Mouse (Mus musculus): ENCODE data around the gene Vsig10. TPM values are rescaled to one million over a fixed set of nuclear protein-coding genes. Genes with fewer than 3 reads are reported as not detected.

Gene Vsig10
- polyA plus RNA-seq, 1 experiment: 2.1 TPM

DNA sequence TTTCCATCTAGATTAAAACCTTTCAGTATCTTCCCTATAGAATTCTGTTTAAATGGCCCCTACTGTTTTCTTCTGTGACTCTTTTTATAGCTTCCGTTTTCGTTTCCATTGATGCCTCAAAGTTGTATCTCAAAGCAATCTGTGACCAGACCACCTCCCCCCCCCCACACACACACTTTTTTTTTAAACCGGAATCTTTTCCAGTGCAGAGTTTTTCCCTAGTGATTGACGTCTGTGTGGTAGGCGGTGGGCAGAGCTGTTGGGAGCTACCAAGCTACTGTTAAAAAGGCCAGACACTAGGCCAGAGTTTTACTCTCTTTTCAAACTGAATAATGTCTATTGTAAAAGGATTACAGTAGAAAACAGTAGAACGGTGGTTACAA lies 39.4 kb downstream of the Vsig10 start:
- Histone ChIP-seq H3K27ac (ENCODE audit: insufficient read depth, low read length) (peak overlapping the region; percentile 97), H3K4me1 (ENCODE audit: control insufficient read depth, insufficient read depth, low read length) (peaks cover 26% of the 10 kb centered on the region), H3K4me3 (ENCODE audit: insufficient read depth, low read length) (peak overlapping the region; percentile 99)
- TF ChIP-seq POLR2A (IDR thresholded peaks at IDR 0.05; ENCODE audit: extremely low read depth, insufficient read depth, low read length) (no peak), CTCF (IDR thresholded peaks at IDR 0.05; ENCODE audit: extremely low read depth, insufficient read depth, low read length) (no peak)

GRCm38 (mm10) chr5:117358725-117359124 lies 39.8 kb downstream of the Vsig10 start:
- H3K4me1 ChIP-seq (ENCODE audit: control insufficient read depth, insufficient read depth, low read length): peaks cover 27% of the 10 kb centered on the region
- TF ChIP-seq POLR2A (IDR thresholded peaks at IDR 0.05; ENCODE audit: extremely low read depth, insufficient read depth, low read length) (no peak), CTCF (IDR thresholded peaks at IDR 0.05; ENCODE audit: extremely low read depth, insufficient read depth, low read length) (peak; percentile 72)
- no peak overlapping the region for H3K27ac ChIP-seq (ENCODE audit: insufficient read depth, low read length)
- peak overlapping the region; percentile 99 for H3K4me3 ChIP-seq (ENCODE audit: insufficient read depth, low read length)

DNA sequence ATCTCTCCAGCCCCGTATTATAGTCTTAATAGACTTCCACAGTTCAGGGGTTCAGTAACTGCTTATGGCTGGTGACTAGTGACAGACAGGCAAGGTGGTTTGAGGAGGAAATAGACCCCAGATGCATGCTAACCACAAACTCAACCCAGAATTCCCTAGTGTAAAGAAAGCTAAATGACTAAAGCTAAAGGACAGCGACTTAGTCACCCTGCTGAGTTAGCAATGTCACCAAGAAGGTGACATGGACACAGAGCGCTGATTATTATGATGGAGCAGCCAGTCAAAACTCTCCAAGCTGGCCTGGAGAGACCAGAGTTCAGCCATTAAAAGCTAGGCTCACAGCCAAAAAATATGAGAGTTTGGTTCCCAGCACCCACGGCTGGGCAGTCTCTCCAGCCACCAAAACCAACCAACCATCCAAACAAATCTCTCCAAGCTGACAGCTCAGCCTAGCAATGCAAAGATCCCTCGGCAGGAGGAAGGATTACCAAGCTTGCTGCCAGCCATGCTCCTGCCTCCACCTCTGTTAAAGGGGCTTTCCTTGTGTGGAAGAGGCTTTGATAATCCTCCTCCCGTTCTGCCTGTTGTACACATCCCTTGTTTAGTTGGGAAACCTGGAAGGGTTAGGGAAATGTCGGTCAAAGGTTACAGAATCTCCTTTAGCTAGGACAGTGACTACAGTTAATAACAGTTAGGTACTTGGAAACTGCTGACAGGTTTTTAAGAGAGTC lies 40.8 kb downstream of the Vsig10 start:
- no peak overlapping the region for H3K4me3 ChIP-seq (ENCODE audit: insufficient read depth, low read length)
- H3K27ac ChIP-seq (ENCODE audit: insufficient read depth, low read length): no peak overlapping the region
- peaks cover 31% of the 10 kb centered on the region for H3K4me1 ChIP-seq (ENCODE audit: control insufficient read depth, insufficient read depth, low read length)
- TF ChIP-seq CTCF (IDR thresholded peaks at IDR 0.05; ENCODE audit: extremely low read depth, insufficient read depth, low read length) (no peak), POLR2A (IDR thresholded peaks at IDR 0.05; ENCODE audit: extremely low read depth, insufficient read depth, low read length) (no peak)

DNA sequence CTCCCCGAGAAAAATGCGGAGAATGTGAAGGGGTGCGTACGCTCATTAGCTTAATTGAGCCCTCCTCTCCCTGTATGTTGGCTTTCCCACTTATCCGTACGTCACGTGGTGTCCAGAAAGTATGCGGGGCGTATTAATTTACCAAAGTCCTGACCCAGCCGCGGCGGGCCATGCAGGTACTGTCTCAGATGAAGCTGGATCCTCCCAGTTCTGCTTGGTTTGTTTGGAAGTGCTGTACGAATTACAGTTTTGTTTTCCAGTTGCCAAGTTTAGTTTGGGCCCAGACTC lies 41.3 kb downstream of the Vsig10 start:
- Histone ChIP-seq H3K4me1 (ENCODE audit: control insufficient read depth, insufficient read depth, low read length) (peaks cover 31% of the 10 kb centered on the region), H3K4me3 (ENCODE audit: insufficient read depth, low read length) (no peak overlapping the region), H3K27ac (ENCODE audit: insufficient read depth, low read length) (no peak overlapping the region)
- TF ChIP-seq CTCF (IDR thresholded peaks at IDR 0.05; ENCODE audit: extremely low read depth, insufficient read depth, low read length) (no peak), POLR2A (IDR thresholded peaks at IDR 0.05; ENCODE audit: extremely low read depth, insufficient read depth, low read length) (no peak)

- no peak overlapping the region for H3K4me3 ChIP-seq (ENCODE audit: insufficient read depth, low read length)
- H3K27ac ChIP-seq (ENCODE audit: insufficient read depth, low read length): 0 out of 2 replicates have a peak overlapping the region, but pooled peaks have one; percentile 7
- peaks cover 31% of the 10 kb centered on the region for H3K4me1 ChIP-seq (ENCODE audit: control insufficient read depth, insufficient read depth, low read length)
- TF ChIP-seq CTCF (IDR thresholded peaks at IDR 0.05; ENCODE audit: extremely low read depth, insufficient read depth, low read length): no peak
- no peak for TF ChIP-seq POLR2A (IDR thresholded peaks at IDR 0.05; ENCODE audit: extremely low read depth, insufficient read depth, low read length)
Measured at GRCm38 (mm10) chr5:117360631-117361541, 42.0 kb downstream of the Vsig10 start.

GRCm38 (mm10) chr5:117361590-117361989 lies 42.7 kb downstream of the Vsig10 start:
- TF ChIP-seq POLR2A (IDR thresholded peaks at IDR 0.05; ENCODE audit: extremely low read depth, insufficient read depth, low read length): no peak
- TF ChIP-seq CTCF (IDR thresholded peaks at IDR 0.05; ENCODE audit: extremely low read depth, insufficient read depth, low read length): no peak
- peaks cover 29% of the 10 kb centered on the region for H3K4me1 ChIP-seq (ENCODE audit: control insufficient read depth, insufficient read depth, low read length)
- H3K4me3 ChIP-seq (ENCODE audit: insufficient read depth, low read length): no peak overlapping the region
- H3K27ac ChIP-seq (ENCODE audit: insufficient read depth, low read length): no peak overlapping the region

DNA sequence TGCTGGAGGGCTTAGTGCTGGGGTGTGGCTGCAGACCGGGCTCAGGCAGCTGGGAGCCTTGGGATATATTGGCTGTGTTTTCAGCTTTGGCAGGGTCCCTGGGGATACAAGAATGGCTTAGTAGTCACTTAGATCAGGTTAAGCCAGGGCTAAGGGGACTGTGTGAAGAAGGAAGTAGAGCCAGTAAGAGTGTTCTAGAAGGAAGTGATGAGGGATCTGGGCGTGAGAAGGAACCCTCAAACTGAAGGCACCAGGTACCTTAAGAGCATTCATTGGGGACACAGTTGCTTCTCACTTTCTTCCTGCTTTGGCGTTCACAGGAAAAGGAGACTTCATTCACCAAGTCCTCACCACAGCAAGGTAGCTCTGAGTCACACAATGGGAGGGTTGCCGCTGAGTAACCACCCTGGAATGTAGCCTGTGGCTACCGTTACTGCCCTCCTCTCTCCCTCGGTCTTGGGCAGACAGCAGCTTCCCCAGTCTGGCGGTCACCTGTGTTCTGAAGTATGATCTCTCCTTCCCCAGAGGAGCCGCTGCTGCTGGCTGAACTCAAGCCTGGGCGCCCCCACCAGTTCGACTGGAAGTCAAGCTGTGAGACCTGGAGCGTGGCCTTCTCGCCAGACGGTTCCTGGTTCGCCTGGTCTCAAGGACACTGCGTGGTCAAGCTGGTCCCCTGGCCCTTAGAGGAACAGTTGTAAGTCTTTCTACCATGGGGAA lies 44.3 kb downstream of the Vsig10 start:
- Histone ChIP-seq H3K4me3 (ENCODE audit: insufficient read depth, low read length) (no peak overlapping the region), H3K27ac (ENCODE audit: insufficient read depth, low read length) (peak overlapping the region; percentile 26; the same call in 1 of the 2 replicates), H3K4me1 (ENCODE audit: control insufficient read depth, insufficient read depth, low read length) (peaks cover 29% of the 10 kb centered on the region)
- TF ChIP-seq POLR2A (IDR thresholded peaks at IDR 0.05; ENCODE audit: extremely low read depth, insufficient read depth, low read length) (no peak), CTCF (IDR thresholded peaks at IDR 0.05; ENCODE audit: extremely low read depth, insufficient read depth, low read length) (no peak)

GRCm38 (mm10) chr5:117364821-117365220 lies 45.9 kb downstream of the Vsig10 start:
- 0 out of 2 replicates have a peak overlapping the region, but pooled peaks have one; percentile 21 for H3K27ac ChIP-seq (ENCODE audit: insufficient read depth, low read length)
- H3K4me1 ChIP-seq (ENCODE audit: control insufficient read depth, insufficient read depth, low read length): peaks cover 24% of the 10 kb centered on the region
- no peak for TF ChIP-seq POLR2A (IDR thresholded peaks at IDR 0.05; ENCODE audit: extremely low read depth, insufficient read depth, low read length)
- no peak for TF ChIP-seq CTCF (IDR thresholded peaks at IDR 0.05; ENCODE audit: extremely low read depth, insufficient read depth, low read length)

DNA sequence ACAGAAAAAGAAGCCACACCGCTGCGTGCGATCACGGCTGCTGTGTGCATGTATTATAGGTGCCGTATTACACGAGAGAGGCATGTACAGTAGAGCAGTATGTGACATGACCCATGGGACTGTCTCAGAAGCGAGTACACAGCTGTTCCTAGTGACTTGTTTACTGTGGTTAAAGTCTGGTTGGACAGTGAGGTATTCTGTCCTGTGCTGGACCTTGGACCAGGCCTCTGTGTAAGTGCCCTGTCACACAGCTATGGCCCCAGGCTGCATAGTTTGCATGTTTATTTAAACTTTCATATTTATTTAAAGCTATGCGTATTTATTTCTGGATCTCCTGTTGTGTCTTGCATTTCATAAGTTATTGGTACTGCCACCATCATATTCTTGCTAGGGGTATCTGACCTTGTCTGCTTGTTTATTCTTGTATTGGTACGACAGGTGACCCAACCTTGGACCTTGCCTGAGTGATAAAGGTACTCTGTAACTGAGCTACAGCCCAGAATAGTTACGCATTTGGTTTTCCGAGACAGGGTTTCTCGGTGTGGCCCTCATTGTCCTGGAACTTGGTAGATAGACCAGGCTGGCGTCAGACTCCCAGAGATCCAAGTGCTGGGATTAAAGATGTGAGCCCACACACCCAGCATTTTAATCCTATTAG lies 47.1 kb downstream of the Vsig10 start:
- Histone ChIP-seq H3K4me1 (ENCODE audit: control insufficient read depth, insufficient read depth, low read length) (peaks cover 17% of the 10 kb centered on the region), H3K4me3 (ENCODE audit: insufficient read depth, low read length) (no peak overlapping the region), H3K27ac (ENCODE audit: insufficient read depth, low read length) (no peak overlapping the region)
- no peak for TF ChIP-seq CTCF (IDR thresholded peaks at IDR 0.05; ENCODE audit: extremely low read depth, insufficient read depth, low read length)
- TF ChIP-seq POLR2A (IDR thresholded peaks at IDR 0.05; ENCODE audit: extremely low read depth, insufficient read depth, low read length): no peak

More at GRCm38 (mm10) chr5:117364821-117365220, 45.9 kb downstream of the Vsig10 start:
- no peak overlapping the region for H3K4me3 ChIP-seq (ENCODE audit: insufficient read depth, low read length)

Measured in cortical plate, adult 2 months (tissue).